Mouse (Mus musculus): Measurements from ENCODE around the gene Pkdrej. TPM values are rescaled to one million over a fixed set of nuclear protein-coding genes. Genes with fewer than 3 reads are reported as not detected.
A peak's percentile ranks its signal among the peaks of the same experiment; 100 is the strongest.

Gene Pkdrej
- total and polyA plus RNA-seq, 3 experiments = 1.8 to 4.2 (median 3.9) TPM

GRCm38 (mm10) chr15:85808434-85808833 lies 13.1 kb downstream of the Pkdrej start:
- Histone ChIP-seq H3K4me1 (ENCODE audit: control insufficient read depth, insufficient read depth, low read length) (peaks cover 3% of the 10 kb centered on the region), H3K27me3 (ENCODE audit: control insufficient read depth, insufficient read depth, low read length) (no peaks in the 10 kb centered on the region), H3K9ac (ENCODE audit: low read depth, low read length) (no peak overlapping the region), H3K79me2 (replicated peaks; ENCODE audit: control insufficient read depth, insufficient read depth, low read length) (no peaks in the 10 kb centered on the region), H3K27ac (peak overlapping the region; percentile 55), H3K36me3 (ENCODE audit: control insufficient read depth, insufficient read depth, low read length) (no peaks in the 10 kb centered on the region), H3K4me3 (no peak overlapping the region)
- 56% methylated on average over 8 of the region's 8 CpGs for WGBS
- DNase-seq = peak in 1 of 2 experiments; percentile 33
- TF ChIP-seq CTCF (IDR thresholded peaks at IDR 0.05) (peak; percentile 39), POLR2A (IDR thresholded peaks at IDR 0.05; ENCODE audit: insufficient read depth, low read depth, low read length) (no peak), EP300 (IDR thresholded peaks at IDR 0.05; ENCODE audit: insufficient read depth, low read depth, low read length) (peak; percentile 55; the same call in 1 of the 2 replicates)
- intact Hi-C loops (cut with DNase I) = no loop called here

- no peak for TF ChIP-seq CTCF (IDR thresholded peaks at IDR 0.05)
- TF ChIP-seq POLR2A (IDR thresholded peaks at IDR 0.05; ENCODE audit: insufficient read depth, low read depth, low read length) = no peak
- no peak for TF ChIP-seq EP300 (IDR thresholded peaks at IDR 0.05; ENCODE audit: insufficient read depth, low read depth, low read length)
- no peak for DNase-seq
- peak overlapping the region; percentile 55 for H3K27ac ChIP-seq
- H3K9ac ChIP-seq (ENCODE audit: low read depth, low read length) = no peak overlapping the region
- H3K4me3 ChIP-seq = no peak overlapping the region
- H3K79me2 ChIP-seq (replicated peaks; ENCODE audit: control insufficient read depth, insufficient read depth, low read length) = no peaks in the 10 kb centered on the region
- 78% methylated on average over 6 of the region's 6 CpGs for WGBS
- intact Hi-C loops (cut with DNase I) = no loop called here
- H3K36me3 ChIP-seq (ENCODE audit: control insufficient read depth, insufficient read depth, low read length) = no peaks in the 10 kb centered on the region
- H3K27me3 ChIP-seq (ENCODE audit: control insufficient read depth, insufficient read depth, low read length) = no peaks in the 10 kb centered on the region
- peaks cover 3% of the 10 kb centered on the region for H3K4me1 ChIP-seq (ENCODE audit: control insufficient read depth, insufficient read depth, low read length)
Observed at GRCm38 (mm10) chr15:85808031-85808430, 13.5 kb downstream of the Pkdrej start.

GRCm38 (mm10) chr15:85807404-85807803 lies 14.1 kb downstream of the Pkdrej start:
- intact Hi-C loops (cut with DNase I) = no loop called here
- H3K27me3 ChIP-seq (ENCODE audit: control insufficient read depth, insufficient read depth, low read length) = no peaks in the 10 kb centered on the region
- TF ChIP-seq CTCF (IDR thresholded peaks at IDR 0.05) (no peak), POLR2A (IDR thresholded peaks at IDR 0.05; ENCODE audit: insufficient read depth, low read depth, low read length) (no peak)

GRCm38 (mm10) chr15:85806886-85807285 lies 14.6 kb downstream of the Pkdrej start:
- TF ChIP-seq CTCF (IDR thresholded peaks at IDR 0.05) = no peak
- no peak for TF ChIP-seq EP300 (IDR thresholded peaks at IDR 0.05; ENCODE audit: insufficient read depth, low read depth, low read length)
- TF ChIP-seq POLR2A (IDR thresholded peaks at IDR 0.05; ENCODE audit: insufficient read depth, low read depth, low read length) = no peak
- WGBS = 58% methylated on average over 4 of the region's 4 CpGs
- Histone ChIP-seq H3K9ac (ENCODE audit: low read depth, low read length) (no peak overlapping the region), H3K79me2 (replicated peaks; ENCODE audit: control insufficient read depth, insufficient read depth, low read length) (no peaks in the 10 kb centered on the region), H3K27ac (no peak overlapping the region), H3K27me3 (ENCODE audit: control insufficient read depth, insufficient read depth, low read length) (no peaks in the 10 kb centered on the region), H3K4me1 (ENCODE audit: control insufficient read depth, insufficient read depth, low read length) (peaks cover 3% of the 10 kb centered on the region), H3K4me3 (no peak overlapping the region), H3K36me3 (ENCODE audit: control insufficient read depth, insufficient read depth, low read length) (no peaks in the 10 kb centered on the region)
- intact Hi-C loops (cut with DNase I) = no loop called here
- DNase-seq = no peak

More at GRCm38 (mm10) chr15:85807404-85807803, 14.1 kb downstream of the Pkdrej start:
- Histone ChIP-seq H3K9ac (ENCODE audit: low read depth, low read length) (no peak overlapping the region), H3K36me3 (ENCODE audit: control insufficient read depth, insufficient read depth, low read length) (no peaks in the 10 kb centered on the region), H3K4me3 (no peak overlapping the region), H3K27ac (no peak overlapping the region), H3K4me1 (ENCODE audit: control insufficient read depth, insufficient read depth, low read length) (peaks cover 3% of the 10 kb centered on the region), H3K79me2 (replicated peaks; ENCODE audit: control insufficient read depth, insufficient read depth, low read length) (no peaks in the 10 kb centered on the region)
- DNase-seq = no peak
- 83% methylated on average over 4 of the region's 4 CpGs for whole genome bisulfite sequencing

GRCm38 (mm10) chr15:85802931-85803330 lies 18.6 kb downstream of the Pkdrej start:
- H3K79me2 ChIP-seq (replicated peaks; ENCODE audit: control insufficient read depth, insufficient read depth, low read length) = no peaks in the 10 kb centered on the region
- intact Hi-C loops (cut with DNase I) = loop anchor here (5.0 kb wide), 1 partner anchor 61 kb away; no protein-coding TSS in a partner anchor
- peak; percentile 54 to 67 for DNase-seq
- no peak overlapping the region for H3K4me3 ChIP-seq
- no peaks in the 10 kb centered on the region; the same call in 1 of the 2 replicates for H3K4me1 ChIP-seq (ENCODE audit: control insufficient read depth, insufficient read depth, low read length)
- no peak for TF ChIP-seq POLR2A (IDR thresholded peaks at IDR 0.05; ENCODE audit: insufficient read depth, low read depth, low read length)
- no peak for TF ChIP-seq CTCF (IDR thresholded peaks at IDR 0.05)
- 0 out of 2 replicates have a peak, but pooled peaks have one; percentile 43 for TF ChIP-seq EP300 (IDR thresholded peaks at IDR 0.05; ENCODE audit: insufficient read depth, low read depth, low read length)
- H3K27me3 ChIP-seq (ENCODE audit: control insufficient read depth, insufficient read depth, low read length) = no peaks in the 10 kb centered on the region
- no peak overlapping the region for H3K9ac ChIP-seq (ENCODE audit: low read depth, low read length)
- H3K27ac ChIP-seq = peak overlapping the region; percentile 45
- 63% methylated on average over 2 of the region's 2 CpGs for WGBS
- H3K36me3 ChIP-seq (ENCODE audit: control insufficient read depth, insufficient read depth, low read length) = peaks cover 3% of the 10 kb centered on the region; the same call in 1 of the 2 replicates

- Histone ChIP-seq H3K79me2 (replicated peaks; ENCODE audit: control insufficient read depth, insufficient read depth, low read length) (no peaks in the 10 kb centered on the region), H3K36me3 (ENCODE audit: control insufficient read depth, insufficient read depth, low read length) (peaks cover 4% of the 10 kb centered on the region; the same call in 1 of the 2 replicates), H3K27ac (peak overlapping the region; percentile 68), H3K9ac (ENCODE audit: low read depth, low read length) (peak overlapping the region; percentile 28), H3K27me3 (ENCODE audit: control insufficient read depth, insufficient read depth, low read length) (no peaks in the 10 kb centered on the region), H3K4me1 (ENCODE audit: control insufficient read depth, insufficient read depth, low read length) (no peaks in the 10 kb centered on the region; the same call in 1 of the 2 replicates), H3K4me3 (no peak overlapping the region)
- peak in 1 of 2 experiments; percentile 68 for DNase-seq
- intact Hi-C loops (cut with DNase I) = no loop called here
- TF ChIP-seq EP300 (IDR thresholded peaks at IDR 0.05; ENCODE audit: insufficient read depth, low read depth, low read length) (peak; percentile 39; the same call in 1 of the 2 replicates), POLR2A (IDR thresholded peaks at IDR 0.05; ENCODE audit: insufficient read depth, low read depth, low read length) (no peak)
- 62% methylated on average over 8 of the region's 8 CpGs for WGBS
Observed at GRCm38 (mm10) chr15:85798676-85799075, 22.9 kb downstream of the Pkdrej start.

All from heart, adult 2 months (tissue).